Mouse (Mus musculus): Measurements from ENCODE around the gene Fgd6. TPM values are rescaled to one million over a fixed set of nuclear protein-coding genes. Genes with fewer than 3 reads are reported as not detected.

Gene Fgd6
- total RNA-seq, 2 experiments from 2014 or later = 2.1 to 3.6 TPM

GRCm38 (mm10) chr10:94038366-94039260, 2.8 kb downstream of the Fgd6 start:
- no peak for DNase-seq (ENCODE audit: low spot score in 2 of 2)

DNA sequence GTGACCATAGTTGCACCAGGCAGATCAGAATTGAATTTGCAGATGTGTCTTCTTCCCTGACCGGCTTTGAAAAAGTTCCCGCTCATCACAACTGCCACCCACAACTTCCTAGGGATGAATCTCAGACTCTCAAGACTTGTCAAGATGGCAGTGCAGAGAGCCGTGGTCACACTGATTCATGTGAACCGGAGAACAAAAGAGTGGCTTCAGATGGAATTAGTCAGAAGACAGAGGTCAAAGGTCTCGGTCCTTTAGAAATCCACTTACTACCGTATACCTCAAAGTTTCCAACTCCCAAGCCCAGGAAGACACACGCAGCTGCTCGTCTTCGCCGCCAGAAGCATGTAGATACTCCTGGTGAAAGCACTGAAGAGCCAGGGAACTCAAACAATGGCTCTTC, 8.1 kb downstream of the Fgd6 start:
- DNase-seq (ENCODE audit: low spot score in 2 of 2) = no peak

- no peak for DNase-seq (ENCODE audit: low spot score in 2 of 2)
These were observed 9.5 kb downstream of the Fgd6 start for GRCm38 (mm10) chr10:94045301-94045700.

- DNase-seq (ENCODE audit: low spot score in 2 of 2) = no peak
These were observed 11.2 kb downstream of the Fgd6 start for GRCm38 (mm10) chr10:94047024-94047423.

DNA sequence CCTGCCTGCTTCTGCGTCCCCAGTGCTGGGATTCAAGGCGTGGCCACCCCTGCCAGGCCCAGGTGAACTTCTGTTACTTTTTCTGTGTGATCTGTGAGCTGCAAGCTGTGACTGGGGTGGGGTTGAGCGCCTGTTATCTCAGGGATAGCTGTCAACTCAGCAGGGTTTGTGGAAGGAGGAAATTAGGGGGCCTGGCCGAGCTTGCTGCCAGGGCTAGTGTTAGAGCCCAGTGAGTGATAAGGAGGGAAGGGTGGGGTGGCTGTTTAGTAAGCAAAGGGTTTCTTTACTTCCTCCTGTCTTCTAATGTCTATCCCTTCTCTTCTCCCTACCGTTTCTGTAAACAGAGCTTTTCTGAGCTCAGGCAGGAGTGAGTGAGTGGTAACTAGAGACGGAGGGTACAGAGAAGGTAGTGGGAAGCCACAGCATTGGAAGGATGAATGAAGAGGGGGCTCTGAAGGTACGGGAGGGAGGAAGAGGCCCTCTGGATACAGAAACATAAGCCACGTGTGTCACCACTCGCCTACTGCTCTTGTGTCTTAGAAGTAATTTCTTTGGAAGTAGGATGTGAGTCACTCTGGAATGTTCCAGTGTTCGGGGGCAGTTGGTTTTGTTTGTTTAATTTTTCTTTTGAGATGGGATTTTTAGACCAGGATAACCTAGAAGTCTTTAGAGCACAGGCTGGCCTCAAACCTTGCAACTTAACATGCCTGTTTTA, 12.2 kb downstream of the Fgd6 start:
- no peak for DNase-seq (ENCODE audit: low spot score in 2 of 2)

- DNase-seq (ENCODE audit: low spot score in 2 of 2) = no peak
These were observed 13.3 kb downstream of the Fgd6 start for GRCm38 (mm10) chr10:94049121-94049520.

DNA sequence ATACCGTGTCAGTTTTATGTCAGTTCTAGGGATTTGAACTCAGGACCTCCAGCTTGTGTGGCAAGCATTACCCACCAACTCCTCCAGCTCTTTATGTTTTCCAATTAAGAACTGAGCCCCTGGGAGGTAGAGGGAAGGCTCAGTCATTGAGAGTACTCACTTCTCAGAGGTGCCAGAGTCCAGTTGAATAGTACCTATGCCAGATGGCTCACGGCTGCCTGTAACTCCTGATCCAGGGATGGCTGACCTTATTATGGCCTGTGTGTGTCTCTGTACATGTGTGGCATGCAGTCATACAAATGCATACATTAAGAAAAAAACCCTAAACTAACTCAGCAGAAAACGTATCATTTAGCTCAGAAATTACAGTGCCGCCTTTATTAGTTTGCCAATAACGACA, 14.9 kb downstream of the Fgd6 start:
- DNase-seq (ENCODE audit: low spot score in 2 of 2) = no peak

GRCm38 (mm10) chr10:94056487-94056886, 20.7 kb downstream of the Fgd6 start:
- DNase-seq (ENCODE audit: low spot score in 2 of 2) = no peak

GRCm38 (mm10) chr10:94059618-94060055, 23.8 kb downstream of the Fgd6 start:
- DNase-seq (ENCODE audit: low spot score in 2 of 2) = no peak

- no peak for DNase-seq (ENCODE audit: low spot score in 2 of 2)
These were observed 24.4 kb downstream of the Fgd6 start for GRCm38 (mm10) chr10:94060190-94060589.

GRCm38 (mm10) chr10:94062357-94062756, 26.6 kb downstream of the Fgd6 start:
- no peak for DNase-seq (ENCODE audit: low spot score in 2 of 2)

DNA sequence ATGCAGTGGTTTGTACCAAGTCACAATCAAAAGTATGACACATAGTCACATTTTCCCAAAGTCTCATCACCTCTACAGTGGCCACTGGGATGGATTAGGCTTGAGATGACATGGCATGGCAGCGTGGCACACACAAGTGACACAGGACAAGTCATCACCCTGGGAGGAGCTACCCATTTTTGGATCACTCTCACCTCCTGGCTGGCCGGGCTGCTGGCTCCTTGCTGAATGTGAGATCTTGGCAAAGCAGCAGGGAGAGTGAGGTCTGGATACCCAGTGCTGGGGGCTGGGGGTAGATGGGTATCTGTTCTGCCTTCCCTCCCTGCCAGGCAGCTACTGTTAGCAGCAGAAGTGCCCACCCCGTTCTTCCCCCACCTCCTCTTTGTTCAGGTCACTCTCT, 31.1 kb downstream of the Fgd6 start:
- no peak for DNase-seq (ENCODE audit: low spot score in 2 of 2)

DNA sequence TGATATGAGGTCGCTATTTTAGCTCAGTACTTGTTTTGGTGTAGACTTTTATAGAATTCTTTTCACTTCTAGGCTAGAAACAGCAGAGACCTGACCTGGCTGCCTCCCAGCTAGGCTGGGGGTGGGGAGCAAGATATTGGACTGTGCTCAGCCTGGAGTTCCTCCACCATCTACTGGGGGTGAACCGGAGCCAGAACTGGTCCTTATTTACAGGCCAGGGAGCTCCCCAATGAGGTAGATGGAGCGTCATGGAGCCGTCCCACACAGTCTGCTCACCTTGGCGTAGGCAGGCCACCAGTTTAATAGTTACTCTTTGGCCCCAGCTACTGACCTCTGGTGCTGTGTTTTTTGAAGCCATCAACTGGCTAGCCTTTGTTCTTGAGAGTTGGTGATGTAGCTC, 32.9 kb downstream of the Fgd6 start:
- no peak for DNase-seq (ENCODE audit: low spot score in 2 of 2)

DNA sequence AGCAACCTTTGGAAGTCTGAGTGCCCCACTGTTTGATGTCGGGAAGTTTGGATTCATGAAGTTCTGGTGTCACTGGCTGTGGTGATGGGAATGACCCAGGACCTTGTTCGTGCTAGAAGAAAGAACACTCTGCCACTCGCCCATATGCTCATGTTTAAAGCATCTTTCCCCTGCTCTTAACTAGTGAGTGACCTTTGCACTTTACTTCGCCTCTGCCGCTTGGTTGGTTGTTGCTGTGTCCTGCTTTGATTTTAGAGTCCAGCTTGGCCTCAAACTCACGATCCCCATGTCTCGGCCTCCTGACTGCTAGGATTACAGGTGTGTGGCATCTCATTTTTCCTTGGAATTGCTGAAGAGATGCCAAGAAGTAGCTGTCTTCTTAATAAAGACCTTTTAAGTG, 35.8 kb downstream of the Fgd6 start:
- no peak for DNase-seq (ENCODE audit: low spot score in 2 of 2)

- DNase-seq (ENCODE audit: low spot score in 2 of 2) = peak in 1 of 2 experiments; percentile 17
These were observed 36.6 kb downstream of the Fgd6 start for GRCm38 (mm10) chr10:94072261-94072915.

DNA sequence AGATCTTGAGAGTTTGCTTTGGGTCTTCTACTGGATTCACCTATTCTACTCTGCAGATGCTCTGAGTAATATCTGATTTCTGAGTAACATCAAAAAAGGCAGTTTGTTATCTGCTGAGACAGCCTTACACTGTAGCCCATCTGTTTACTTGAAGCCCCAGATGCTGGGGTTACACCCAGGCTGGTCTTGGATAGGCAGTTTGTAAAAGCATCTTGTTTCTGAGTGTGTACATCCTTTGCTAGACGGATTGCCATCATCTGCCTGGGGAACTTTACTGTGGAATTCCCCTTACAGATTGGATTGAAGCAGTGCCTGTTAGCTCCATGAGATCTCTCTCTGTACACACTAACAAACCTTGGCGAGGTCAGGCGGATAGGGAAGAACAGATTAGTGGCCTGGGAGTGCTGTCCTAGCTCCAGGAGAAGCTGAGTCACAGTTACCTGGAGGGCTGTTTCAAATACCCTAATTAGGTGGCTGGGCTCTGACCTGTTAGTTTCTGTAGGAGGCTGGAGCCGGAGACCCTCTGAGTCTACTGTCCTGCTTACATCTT, 37.2 kb downstream of the Fgd6 start:
- no peak for DNase-seq (ENCODE audit: low spot score in 2 of 2)

GRCm38 (mm10) chr10:94076966-94077825, 41.4 kb downstream of the Fgd6 start:
- no peak for DNase-seq (ENCODE audit: low spot score in 2 of 2)

GRCm38 (mm10) chr10:94080740-94081139, 44.9 kb downstream of the Fgd6 start:
- no peak for DNase-seq (ENCODE audit: low spot score in 2 of 2)

- DNase-seq (ENCODE audit: low spot score in 2 of 2) = no peak
These were observed 46.4 kb downstream of the Fgd6 start for GRCm38 (mm10) chr10:94082040-94082734.

GRCm38 (mm10) chr10:94086315-94086714, 50.5 kb downstream of the Fgd6 start:
- no peak for DNase-seq (ENCODE audit: low spot score in 2 of 2)
